Mouse (Mus musculus) midbrain, embryonic 15.5 days (tissue): ENCODE measurements around the gene Rasgef1c. TPM values are rescaled to one million over a fixed set of nuclear protein-coding genes. Genes with fewer than 3 reads are reported as not detected.
A peak's percentile ranks its signal among the peaks of the same experiment; 100 is the strongest.

Experiments used
- ATAC-seq: fragments of 200-750 bp; cut with Nextera tagmentation; replicated peaks from 2 replicates; pipeline ENCODE4 v1.8.0; 2017; ENCODE audit warnings: moderate TSS enrichment
- H3K27ac ChIP-seq: fragments of 300-500 bp; sonication (generic); 2 replicates; pipeline ENCODE4 v1.5.1; 2015; ENCODE audit warnings: mild to moderate bottlenecking, inconsistent platforms
- H3K27me3 ChIP-seq: fragments of 300-500 bp; sonication (generic); replicated peaks from 2 replicates; pipeline ENCODE4 v1.6.1; 2015; ENCODE audit warnings: inconsistent platforms
- H3K36me3 ChIP-seq: fragments of 300-500 bp; sonication (generic); replicated peaks from 2 replicates; pipeline ENCODE4 v1.6.1; 2015; ENCODE audit warnings: inconsistent platforms
- H3K4me1 ChIP-seq: fragments of 300-500 bp; sonication (generic); 2 replicates; pipeline ENCODE4 v1.6.1; 2015; ENCODE audit warnings: inconsistent platforms
- H3K4me2 ChIP-seq: fragments of 300-500 bp; sonication (generic); 2 replicates; pipeline ENCODE4 v1.6.1; 2015; ENCODE audit warnings: inconsistent platforms, mild to moderate bottlenecking, moderate library complexity
- H3K4me3 ChIP-seq: fragments of 300-500 bp; sonication (generic); 2 replicates; pipeline ENCODE4 v1.5.1; 2015; ENCODE audit warnings: mild to moderate bottlenecking, inconsistent platforms
- H3K9ac ChIP-seq: fragments of 300-500 bp; sonication (generic); 2 replicates; pipeline ENCODE4 v1.6.1; 2015; ENCODE audit warnings: mild to moderate bottlenecking, inconsistent platforms
- H3K9me3 ChIP-seq: fragments of 300-500 bp; sonication (generic); 2 replicates; pipeline ENCODE4 v1.6.1; 2016; ENCODE audit warnings: inconsistent platforms
- WGBS: fragments of 180-500 bp; shearing (Covaris S2); methylation state at CpG from one replicate; pipeline ENCODE4 v1.1.7; 2015; ENCODE audit warnings: mixed read lengths; 5-methylcytosine and 5-hydroxymethylcytosine counted together
- microRNA-seq: library from miRNA; unstranded; fragments of <30 nt; microRNA quantifications from one replicate; pipeline ENCODE4, GENCODE M21; 2016
- polyA plus RNA-seq: library from polyadenylated mRNA; unstranded; fragments of >200 nt; fragmentation: Nextera tagmentation; extraction: Ambion mirVana; gene quantifications from 2 replicates; pipeline ENCODE4 v1.2.1, GENCODE M21; 2015

Gene Rasgef1c
- polyA plus RNA-seq, 1 experiment from 2014 or later: 29.8 TPM

DNA sequence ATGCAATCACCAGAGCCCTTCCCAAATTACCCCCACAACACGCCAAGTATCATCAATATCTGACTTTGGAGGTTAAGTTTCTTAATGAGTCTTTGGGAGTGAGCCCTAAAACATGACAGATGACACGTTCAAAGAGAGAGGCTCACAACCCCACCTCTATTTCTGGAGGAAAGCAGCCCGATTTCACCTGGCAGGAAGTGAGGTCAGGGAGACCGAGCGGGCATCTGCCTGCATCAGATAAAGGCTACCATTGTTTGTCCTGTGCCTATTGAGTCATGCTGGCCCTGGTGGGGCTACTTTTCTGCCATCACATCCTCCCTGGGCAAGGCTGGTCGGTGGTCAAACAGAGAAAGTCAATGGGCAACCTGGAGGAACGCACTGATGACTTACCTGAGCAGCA is 115.9 kb downstream of the Rasgef1c start:
- 85% methylated on average over 7 of the region's 7 CpGs for WGBS
- ATAC-seq: no peak
- Histone ChIP-seq H3K4me1 (no peaks in the 10 kb centered on the region), H3K27ac (no peak overlapping the region), H3K27me3 (no peaks in the 10 kb centered on the region), H3K4me3 (no peak overlapping the region), H3K9ac (no peak overlapping the region), H3K9me3 (no peaks in the 10 kb centered on the region), H3K4me2 (no peak overlapping the region), H3K36me3 (no peaks in the 10 kb centered on the region)

DNA sequence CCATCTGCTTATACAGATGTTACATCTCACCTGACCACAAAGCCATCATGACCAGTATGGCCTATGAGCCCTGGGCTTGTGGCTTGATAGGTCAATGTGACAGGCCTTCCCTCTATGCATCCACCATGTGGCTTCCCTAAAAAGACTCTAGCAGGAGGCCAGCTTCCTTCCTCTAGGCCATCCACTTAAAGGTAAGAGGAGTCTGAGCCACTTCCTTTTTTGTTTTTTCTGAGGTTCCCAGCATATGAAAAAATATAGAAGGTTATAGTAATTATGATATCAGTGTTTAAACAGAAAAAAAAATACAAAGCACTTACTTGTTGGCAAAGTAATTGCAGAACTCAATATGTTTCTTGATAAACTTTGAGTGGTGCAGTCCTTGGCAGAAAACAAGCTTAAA is 117.2 kb downstream of the Rasgef1c start:
- H3K36me3 ChIP-seq: no peaks in the 10 kb centered on the region
- no peak overlapping the region for H3K4me3 ChIP-seq
- no peaks in the 10 kb centered on the region for H3K9me3 ChIP-seq
- no peak for ATAC-seq
- H3K9ac ChIP-seq: no peak overlapping the region
- H3K27ac ChIP-seq: no peak overlapping the region
- H3K27me3 ChIP-seq: no peaks in the 10 kb centered on the region
- H3K4me2 ChIP-seq: no peak overlapping the region
- H3K4me1 ChIP-seq: no peaks in the 10 kb centered on the region

DNA sequence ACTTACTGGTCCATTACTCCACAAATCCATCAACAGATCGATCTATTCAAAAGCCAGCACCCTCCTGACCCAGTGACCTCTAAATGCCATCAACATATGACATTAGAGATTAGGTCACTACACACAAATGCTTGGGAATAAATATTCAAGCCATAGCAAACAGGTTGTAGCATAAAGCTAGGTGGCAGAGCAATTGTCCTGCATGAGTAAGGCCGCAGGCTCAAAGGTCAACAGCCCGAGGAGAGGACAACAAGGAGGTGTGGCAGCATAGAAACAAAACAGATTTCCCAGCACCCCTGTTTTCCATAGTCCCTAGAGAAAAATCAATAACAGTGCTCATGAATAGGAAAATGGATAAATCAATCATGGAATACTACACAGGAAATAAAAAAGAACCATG is 120.5 kb downstream of the Rasgef1c start:
- Histone ChIP-seq H3K4me1 (peaks cover 13% of the 10 kb centered on the region), H3K4me2 (no peak overlapping the region), H3K36me3 (no peaks in the 10 kb centered on the region), H3K27me3 (no peaks in the 10 kb centered on the region), H3K27ac (no peak overlapping the region), H3K4me3 (no peak overlapping the region), H3K9me3 (no peaks in the 10 kb centered on the region), H3K9ac (no peak overlapping the region)
- no peak for ATAC-seq
- WGBS: 75% methylated on average over 3 of the region's 3 CpGs

DNA sequence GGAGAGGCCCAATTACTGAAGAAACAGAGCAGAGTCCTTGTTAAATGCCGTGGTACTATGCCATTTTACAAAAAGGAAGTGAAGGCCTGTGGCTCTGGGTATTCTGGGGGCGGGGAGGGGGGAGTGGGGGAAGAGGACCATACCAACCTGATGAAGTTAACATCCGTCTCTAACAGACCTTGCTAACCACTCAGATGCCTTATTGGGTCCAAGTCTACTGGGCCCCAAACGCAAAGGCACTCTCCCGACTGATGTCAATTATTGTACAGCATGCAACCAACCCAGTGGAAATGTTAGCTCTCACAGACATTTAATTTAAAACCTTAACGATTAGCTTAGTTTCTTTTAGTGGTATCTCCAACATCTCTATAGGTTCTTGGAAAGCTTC is 122.8 kb downstream of the Rasgef1c start:
- Histone ChIP-seq H3K9me3 (no peaks in the 10 kb centered on the region), H3K27me3 (no peaks in the 10 kb centered on the region), H3K9ac (peak overlapping the region; percentile 97; the same call in 1 of the 2 replicates), H3K27ac (peak overlapping the region; percentile 99), H3K4me3 (peak overlapping the region; percentile 97), H3K4me2 (peak overlapping the region; percentile 42), H3K36me3 (no peaks in the 10 kb centered on the region), H3K4me1 (peaks cover 36% of the 10 kb centered on the region)
- peak; percentile 57 for ATAC-seq
- 55% methylated on average over 6 of the region's 6 CpGs for WGBS

DNA sequence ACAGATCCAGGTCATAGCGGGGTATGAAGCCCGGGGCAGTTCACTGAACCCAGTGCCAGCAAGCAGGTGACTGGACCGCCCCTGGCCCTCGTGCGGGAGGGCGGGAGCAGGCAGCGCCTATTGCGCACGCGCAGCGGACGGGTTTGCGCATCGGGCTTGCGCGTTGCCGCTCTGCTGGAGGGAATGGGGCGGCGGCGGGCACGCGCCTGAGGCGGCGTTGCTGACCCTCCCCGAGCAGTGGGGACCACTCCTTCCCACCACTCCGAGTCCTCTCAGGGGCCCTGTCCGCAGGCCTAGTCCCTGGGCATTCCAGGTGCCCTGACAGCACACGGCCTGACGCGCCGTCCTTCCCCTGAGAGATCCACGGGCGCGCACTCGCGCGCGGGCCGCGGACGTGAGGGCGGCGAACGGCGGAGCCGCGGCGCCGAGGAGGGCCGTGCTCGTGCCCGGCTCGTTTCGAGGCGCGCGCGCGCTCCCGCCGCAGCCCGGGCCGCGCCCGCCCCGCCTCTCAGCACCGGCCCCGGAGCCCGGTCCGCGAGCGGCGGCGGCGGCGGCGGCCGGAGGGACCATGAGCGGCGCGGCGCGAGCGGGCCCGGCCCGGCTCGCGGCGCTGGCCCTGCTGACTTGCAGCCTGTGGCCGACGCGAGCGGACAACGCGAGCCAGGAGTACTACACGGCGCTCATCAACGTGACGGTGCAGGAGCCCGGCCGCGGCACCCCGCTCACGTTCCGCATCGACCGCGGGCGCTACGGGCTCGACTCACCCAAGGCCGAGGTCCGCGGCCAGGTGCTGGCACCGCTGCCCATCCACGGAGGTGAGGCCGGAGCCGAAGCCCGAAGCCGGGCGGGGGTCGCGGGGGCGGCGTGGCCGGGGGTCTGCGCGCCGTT is 123.4 kb downstream of the Rasgef1c start, which contains the start of gene Rnf130:
TSS of gene Rnf130 (plus strand) at position 514 of the 888 bp plus-strand sequence.
- peaks cover 37% of the 10 kb centered on the region for H3K4me1 ChIP-seq
- no peaks in the 10 kb centered on the region for H3K9me3 ChIP-seq
- peak within 1 kb of the TSS; percentile 57 for H3K4me2 ChIP-seq
- H3K27ac ChIP-seq: peak within 1 kb of the TSS; percentile 99
- ATAC-seq: peak; percentile 92
- under 1% methylated on average over 83 of the region's 129 CpGs for WGBS
- H3K36me3 ChIP-seq: no peaks in the 10 kb centered on the region
- peak within 1 kb of the TSS; percentile 97 for H3K9ac ChIP-seq
- H3K27me3 ChIP-seq: no peaks in the 10 kb centered on the region
- peak within 1 kb of the TSS; percentile 97 for H3K4me3 ChIP-seq

DNA sequence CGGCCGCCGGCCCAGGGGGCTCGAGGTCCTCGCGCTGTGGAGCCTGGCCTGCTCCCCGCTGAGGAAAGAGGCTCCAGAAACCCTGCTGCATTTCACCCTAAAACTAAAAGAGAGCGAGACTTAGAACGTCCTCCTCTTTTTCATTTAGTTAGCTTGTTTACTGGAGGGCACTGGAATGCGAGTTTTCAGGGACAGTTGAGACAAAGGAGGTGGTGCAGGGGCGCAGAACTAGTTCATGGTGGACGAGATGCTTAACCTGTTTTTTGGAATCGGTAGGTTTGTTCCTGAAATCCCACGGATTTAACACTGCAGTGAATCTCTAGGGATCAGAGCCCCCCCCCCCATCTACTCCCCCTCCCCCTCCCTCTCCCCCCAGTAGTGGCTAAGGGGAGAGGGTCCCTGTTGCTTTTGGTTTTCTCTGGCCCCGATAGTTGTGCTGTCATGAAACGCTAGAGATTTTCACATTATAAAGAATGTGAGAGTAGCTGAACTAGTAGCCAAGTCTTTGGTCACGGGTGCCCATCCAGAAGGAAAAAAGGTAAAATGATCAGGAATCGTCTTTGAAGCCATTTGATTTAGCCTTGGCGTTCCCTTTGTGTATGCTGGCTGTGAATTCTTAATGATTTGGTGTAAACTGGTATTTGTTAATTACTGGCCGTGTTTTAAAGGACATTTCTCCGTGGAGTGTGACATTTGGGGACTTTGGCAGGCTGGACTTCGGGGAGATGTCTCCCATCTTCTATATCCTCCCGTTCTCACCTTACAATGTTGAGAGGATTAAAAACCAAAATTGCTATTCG is 124.3 kb downstream of the Rasgef1c start:
- H3K4me1 ChIP-seq: peaks cover 37% of the 10 kb centered on the region
- H3K9ac ChIP-seq: peak overlapping the region; percentile 97
- H3K36me3 ChIP-seq: no peaks in the 10 kb centered on the region
- H3K4me3 ChIP-seq: peak overlapping the region; percentile 97
- H3K4me2 ChIP-seq: peak overlapping the region; percentile 57
- H3K9me3 ChIP-seq: no peaks in the 10 kb centered on the region
- H3K27me3 ChIP-seq: no peaks in the 10 kb centered on the region
- WGBS: 2% methylated on average over 24 of the region's 24 CpGs
- peak; percentile 1 for ATAC-seq
- peak overlapping the region; percentile 99 for H3K27ac ChIP-seq

DNA sequence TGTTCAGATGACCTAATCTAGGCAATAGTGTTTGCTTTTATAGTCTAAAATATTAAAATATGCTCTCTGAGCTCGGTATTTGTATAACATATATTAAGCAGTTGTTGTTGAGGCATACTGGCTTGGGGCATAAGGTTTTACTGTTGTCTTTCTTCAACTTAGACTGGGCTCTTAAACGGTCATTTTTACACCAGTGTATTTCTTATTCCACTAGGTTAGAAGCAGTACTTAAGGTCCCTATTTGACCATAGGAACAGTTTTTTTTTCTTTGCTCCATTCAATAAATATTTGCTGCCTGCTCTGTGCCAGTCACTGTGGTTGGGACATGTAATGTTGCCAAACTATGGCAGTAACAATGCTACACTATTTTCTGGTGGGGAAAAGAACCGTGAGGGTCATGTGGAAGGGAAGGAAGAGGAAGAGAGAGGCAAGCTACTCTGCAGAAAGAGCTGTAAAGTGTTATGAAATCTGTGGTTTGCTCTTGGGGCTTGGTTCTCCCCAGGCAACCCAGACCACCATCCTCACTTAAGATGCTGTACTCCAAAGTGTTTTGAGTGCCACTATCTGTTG is 125.0 kb downstream of the Rasgef1c start:
- Histone ChIP-seq H3K9me3 (no peaks in the 10 kb centered on the region), H3K27me3 (no peaks in the 10 kb centered on the region), H3K4me3 (peak overlapping the region; percentile 97), H3K36me3 (no peaks in the 10 kb centered on the region), H3K9ac (peak overlapping the region; percentile 97), H3K4me2 (peak overlapping the region; percentile 57), H3K4me1 (peaks cover 39% of the 10 kb centered on the region), H3K27ac (no peak overlapping the region)
- 19% methylated on average over 3 of the region's 3 CpGs for WGBS
- no peak for ATAC-seq

DNA sequence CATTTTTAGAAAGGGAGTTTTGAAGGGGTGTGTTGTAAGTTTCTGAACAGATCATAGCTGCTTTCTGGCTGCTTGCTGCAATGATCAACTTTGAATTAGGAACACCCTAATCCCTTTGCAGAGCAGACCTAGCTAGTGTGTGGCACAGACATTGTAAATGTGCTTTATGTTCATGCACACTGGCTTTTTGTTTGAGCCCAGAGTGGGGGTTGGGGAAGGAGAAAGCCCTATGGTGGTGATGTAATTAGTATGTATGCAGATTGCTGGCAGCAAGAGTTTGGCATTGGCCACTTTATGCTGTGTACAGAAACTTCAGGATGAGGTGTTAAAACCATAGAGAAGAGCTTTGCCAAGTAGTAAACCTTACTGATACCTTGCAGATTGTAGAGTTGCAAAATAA is 126.8 kb downstream of the Rasgef1c start:
- H3K27me3 ChIP-seq: no peaks in the 10 kb centered on the region
- H3K9me3 ChIP-seq: no peaks in the 10 kb centered on the region
- ATAC-seq: no peak
- H3K27ac ChIP-seq: no peak overlapping the region
- peak overlapping the region; percentile 57 for H3K4me2 ChIP-seq
- H3K4me3 ChIP-seq: no peak overlapping the region
- H3K9ac ChIP-seq: no peak overlapping the region
- no peaks in the 10 kb centered on the region for H3K36me3 ChIP-seq
- H3K4me1 ChIP-seq: peaks cover 42% of the 10 kb centered on the region

Small RNA genes within 50 kb of the gene (microRNA-seq; reads per million reads assigned to microRNA genes)
- gene Gm23492: not detected

Other genes with a start within 250 kb of the Rasgef1c start
- not detected in 2 replicates for gene Scgb3a1, start 238.2 kb upstream of the Rasgef1c start, polyA plus RNA-seq
- gene Cnot6, start 189.1 kb upstream of the Rasgef1c start, polyA plus RNA-seq: 47.4 and 52.2 TPM in 2 replicates
- 6.1 and 6.7 TPM in 2 replicates for gene Gfpt2, start 107.7 kb upstream of the Rasgef1c start, polyA plus RNA-seq
- 63.3 and 68.7 TPM in 2 replicates for gene Mapk9, start 55.1 kb upstream of the Rasgef1c start, polyA plus RNA-seq
- gene Rnf130, start 123.5 kb downstream of the Rasgef1c start, polyA plus RNA-seq: 67.9 and 68.2 TPM in 2 replicates
- 42.8 and 43.2 TPM in 2 replicates for gene Tbc1d9b, start 229.6 kb downstream of the Rasgef1c start, polyA plus RNA-seq